Mouse (Mus musculus): ENCODE results near the gene Prkrip1.
"Not testable (repeated sequence)": the region's sequence is repeated elsewhere in the genome, so short reads cannot be mapped to it uniquely, and the experiment has no call there.

The Prkrip1 gene

DNA sequence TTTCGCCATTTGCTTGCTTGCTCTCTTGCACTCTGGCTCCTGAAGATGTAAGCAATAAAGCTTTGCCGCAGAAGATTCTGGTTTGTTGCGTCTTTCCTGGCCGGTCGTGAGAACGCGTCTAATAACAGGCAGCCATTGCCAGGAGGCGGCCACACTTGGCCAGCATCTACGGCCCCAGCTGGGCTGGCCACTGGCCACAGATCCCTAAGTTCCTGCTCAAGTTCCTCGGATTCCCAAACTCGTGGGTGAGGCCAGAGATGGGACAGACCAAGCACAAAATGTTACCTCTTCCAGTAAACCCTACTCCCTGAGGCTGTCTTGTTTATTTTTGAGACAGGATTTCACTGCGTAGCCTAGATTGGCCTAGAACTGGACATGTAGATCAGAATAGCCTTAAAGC lies 38.7 kb downstream of the Prkrip1 start:
- peak; percentile 45 to 63 for DNase-seq

DNA sequence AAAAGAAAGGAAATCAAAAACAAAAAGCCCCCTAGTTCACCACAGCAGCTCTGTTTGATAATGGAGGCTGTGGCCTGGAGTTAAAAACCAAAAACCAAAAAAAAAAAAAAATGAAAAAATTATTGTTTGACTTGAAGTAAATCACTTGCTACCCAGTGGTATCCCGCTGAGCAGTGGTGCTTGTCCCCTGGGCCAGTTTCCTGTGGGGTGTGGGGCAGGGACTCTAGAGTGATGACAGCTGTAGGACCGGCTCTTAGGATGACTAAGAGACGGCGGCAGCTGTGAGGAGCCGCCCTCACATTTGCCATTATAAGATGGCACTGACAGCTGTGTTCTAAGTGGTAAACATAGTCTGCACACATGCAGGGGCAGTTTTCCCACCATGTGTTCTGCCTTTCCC lies 43.4 kb downstream of the Prkrip1 start:
- DNase-seq: peak; percentile 47 to 66

- DNase-seq: no peak
Observed at GRCm38 (mm10) chr5:136152365-136152764, 46.4 kb downstream of the Prkrip1 start.

- not testable (repeated sequence) for DNase-seq
Observed at GRCm38 (mm10) chr5:136149134-136149576, 49.6 kb downstream of the Prkrip1 start.

DNA sequence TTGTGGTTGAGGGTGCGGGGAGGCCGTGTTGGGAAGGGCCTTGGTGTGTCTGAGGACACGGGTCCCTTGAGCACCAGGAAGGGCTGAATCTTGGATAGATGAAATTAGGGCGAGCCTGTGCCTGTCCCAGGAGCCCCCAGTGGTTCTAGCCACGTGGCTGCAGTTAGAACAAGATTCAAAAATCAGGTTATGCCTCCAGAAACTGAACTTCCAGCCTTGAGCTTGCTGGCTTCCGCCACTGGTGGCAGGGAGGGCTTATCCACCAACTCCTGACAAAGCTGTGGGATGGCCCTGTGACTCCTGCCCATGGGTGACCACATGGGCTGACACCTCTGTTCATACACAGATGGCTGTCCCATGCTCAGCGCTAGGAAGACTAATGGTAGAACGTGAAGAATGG lies 51.1 kb downstream of the Prkrip1 start:
- no peak for DNase-seq

DNA sequence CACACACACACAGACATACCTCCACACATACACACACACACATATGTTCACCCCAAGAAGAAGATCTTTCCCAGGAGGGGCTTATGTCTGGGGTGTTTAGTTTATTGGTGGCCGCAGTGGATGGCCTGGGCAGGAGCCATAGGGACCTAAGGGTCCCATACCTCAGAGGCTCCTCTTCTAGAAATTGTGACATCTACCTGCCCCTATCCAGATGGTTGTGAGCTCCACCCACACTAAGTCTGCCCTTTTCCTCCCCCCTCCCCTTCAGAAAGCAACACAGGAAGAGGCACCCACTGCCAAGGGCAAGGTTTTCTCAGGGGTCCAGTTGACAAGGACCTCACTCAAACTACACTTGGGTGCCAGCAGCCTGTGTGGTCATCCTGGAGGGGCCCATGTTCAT lies 51.8 kb downstream of the Prkrip1 start:
- DNase-seq: no peak

- DNase-seq: peak; percentile 41 to 65
Observed at GRCm38 (mm10) chr5:136144606-136145430, 53.9 kb downstream of the Prkrip1 start.

DNA sequence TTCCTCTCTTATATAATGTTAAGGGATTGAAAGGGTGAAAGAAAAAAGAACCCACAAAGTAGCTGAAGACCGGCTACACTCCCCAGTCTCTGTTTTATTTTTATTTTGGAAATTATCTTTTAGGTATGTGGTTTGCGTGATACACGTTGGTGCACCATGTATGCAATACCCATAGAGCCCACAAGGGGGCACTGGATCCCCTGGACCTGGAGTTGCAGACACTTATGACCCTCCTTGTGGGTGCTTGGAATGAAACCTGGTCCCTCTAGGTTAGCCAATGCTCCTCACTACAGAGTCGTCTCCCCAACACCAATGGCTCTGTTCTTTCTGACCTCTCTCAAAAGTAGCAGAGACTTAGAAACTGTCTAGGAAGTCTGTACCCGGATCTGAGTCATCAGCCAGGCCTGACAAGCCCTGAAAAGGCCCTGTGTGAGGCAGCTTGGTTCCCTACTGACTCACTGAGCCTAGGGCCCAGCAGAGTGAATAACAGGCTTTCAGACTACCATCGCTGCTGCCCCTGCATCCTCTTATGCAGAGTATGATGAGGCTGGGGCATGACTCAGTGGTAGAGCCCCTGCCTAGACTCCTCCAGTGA lies 55.5 kb downstream of the Prkrip1 start:
- peak; percentile 27 to 29 for DNase-seq

GRCm38 (mm10) chr5:136142746-136143145 lies 56.0 kb downstream of the Prkrip1 start:
- DNase-seq: no peak

DNA sequence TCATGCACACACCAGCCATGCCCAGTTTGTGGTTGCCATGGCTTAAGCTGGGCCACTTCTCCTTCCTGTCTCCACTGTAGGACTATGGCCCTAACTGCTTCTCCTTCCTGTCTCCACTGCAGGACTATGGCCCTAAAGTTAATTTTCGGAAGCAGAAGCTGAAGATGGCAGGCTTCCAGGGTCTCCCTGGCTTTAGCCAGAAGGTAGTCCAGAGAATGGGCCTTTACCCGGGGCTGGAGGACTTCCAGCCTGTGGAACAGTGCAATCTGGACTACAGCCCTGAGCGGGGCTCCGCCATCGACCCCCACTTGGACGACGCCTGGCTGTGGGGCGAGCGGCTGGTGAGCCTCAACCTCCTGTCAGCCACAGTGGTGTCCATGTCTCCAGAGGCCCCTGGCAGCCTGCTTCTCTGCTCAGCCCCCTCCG lies 58.7 kb downstream of the Prkrip1 start:
- no peak for DNase-seq

- DNase-seq: no peak
Observed at GRCm38 (mm10) chr5:136139393-136139792, 59.4 kb downstream of the Prkrip1 start.

GRCm38 (mm10) chr5:136137658-136138274 lies 61.0 kb downstream of the Prkrip1 start:
- peak; percentile 71 to 79 for DNase-seq

- DNase-seq: peak; percentile 24 to 35
Observed at GRCm38 (mm10) chr5:136136292-136136990, 62.3 kb downstream of the Prkrip1 start.

DNA sequence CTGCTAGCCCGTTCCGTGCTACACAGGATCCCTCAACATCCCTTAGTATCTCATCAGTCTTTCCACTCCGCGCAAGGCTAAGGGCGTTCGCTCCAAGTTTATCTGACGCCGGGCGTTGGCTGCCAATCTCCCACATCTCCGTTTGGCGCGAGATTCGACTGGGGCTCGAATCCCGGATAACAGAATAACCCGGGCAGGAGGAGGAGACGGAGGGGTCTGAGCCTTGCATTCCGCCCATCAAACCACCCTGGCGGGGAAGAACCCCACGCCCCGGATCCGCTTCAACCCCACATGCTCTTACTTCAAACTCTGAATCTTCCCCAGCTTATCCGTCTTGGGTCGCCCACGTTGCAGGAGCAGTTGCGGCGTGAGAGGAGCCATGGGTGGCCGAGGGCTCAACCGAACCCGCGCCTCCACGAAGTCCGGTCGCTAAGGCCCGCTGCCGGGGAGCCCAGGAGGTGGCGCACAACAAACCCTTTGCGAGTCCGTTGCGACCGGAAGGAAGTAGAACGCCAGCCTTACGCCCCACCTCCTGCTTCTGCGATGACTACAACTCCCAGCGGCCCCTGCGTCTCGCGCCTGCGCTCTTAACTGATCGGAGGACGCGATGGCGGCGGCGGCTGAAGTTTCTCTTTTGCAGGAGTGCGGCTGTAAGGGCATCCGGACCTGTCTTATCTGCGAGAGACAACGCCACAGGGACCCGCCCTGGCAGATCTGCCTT lies 63.0 kb downstream of the Prkrip1 start, which contains the start of the genes Lrwd1 and Alkbh4:
Gene Lrwd1, minus strand, starts transcription at position 504 of the 721 bp plus-strand sequence.
Gene Alkbh4, plus strand, starts transcription at position 576 of the 721 bp plus-strand sequence.
- peak; percentile 97 to 98 for DNase-seq
